Mouse (Mus musculus) layer of hippocampus, adult 8-10 months (tissue): Measurements from ENCODE around the gene Ddx18. TPM values are rescaled to one million over a fixed set of nuclear protein-coding genes. Genes with fewer than 3 reads are reported as not detected.

Experiments
- DNase-seq, 2 experiments: peaks; one replicate each; pipeline ENCODE4 v3.0.0; 2022; ENCODE audit warnings: low spot score in 2 of 2
- total RNA-seq, 4 experiments: library from RNA; stranded (reverse); gene quantifications; 2 replicates each; pipeline ENCODE4 v1.2.4; 2022

Ddx18 gene
- total RNA-seq, 4 experiments from 2014 or later: 24.0 to 29.4 (median 26.5) TPM

DNA sequence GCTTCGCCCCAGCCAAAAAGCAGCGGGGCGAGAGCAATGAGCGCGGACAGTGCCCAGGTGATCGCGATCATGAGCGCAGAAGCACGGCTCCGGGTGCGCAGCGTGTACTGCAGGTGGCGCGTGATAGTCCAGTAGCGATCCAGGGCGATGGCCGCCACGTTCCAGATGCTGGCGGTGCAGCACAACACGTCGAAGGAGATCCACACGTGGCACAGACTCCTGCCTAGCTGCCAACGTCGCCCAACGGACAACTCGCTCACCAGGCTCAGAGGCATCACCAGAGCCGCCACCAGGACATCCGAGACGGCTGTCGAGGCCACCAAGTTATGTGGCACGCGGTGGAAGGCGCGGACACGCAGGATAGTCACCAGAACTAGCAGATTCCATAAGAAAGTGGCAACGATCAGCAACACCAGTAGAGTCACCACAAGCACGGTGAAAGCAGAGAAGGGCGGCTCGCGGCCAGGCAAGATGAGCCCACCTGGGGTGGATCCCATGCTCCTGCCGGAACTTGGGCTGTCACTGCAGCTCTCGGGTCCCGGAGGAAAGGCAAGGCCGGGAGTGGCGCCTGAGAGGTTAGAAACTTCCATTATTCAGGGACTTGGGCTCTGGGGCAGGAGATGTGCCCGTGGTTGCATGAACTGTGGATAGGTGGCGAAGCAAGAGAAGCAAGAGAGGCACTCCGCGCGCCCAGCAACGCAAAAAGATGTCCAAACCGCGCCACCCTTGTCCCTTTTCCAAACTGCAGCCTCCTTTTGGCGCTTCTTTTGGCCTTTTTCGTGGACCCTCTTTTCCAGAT lies 40.0 kb downstream of the Ddx18 start:
- peak in 1 of 2 experiments; percentile 14 for DNase-seq

DNA sequence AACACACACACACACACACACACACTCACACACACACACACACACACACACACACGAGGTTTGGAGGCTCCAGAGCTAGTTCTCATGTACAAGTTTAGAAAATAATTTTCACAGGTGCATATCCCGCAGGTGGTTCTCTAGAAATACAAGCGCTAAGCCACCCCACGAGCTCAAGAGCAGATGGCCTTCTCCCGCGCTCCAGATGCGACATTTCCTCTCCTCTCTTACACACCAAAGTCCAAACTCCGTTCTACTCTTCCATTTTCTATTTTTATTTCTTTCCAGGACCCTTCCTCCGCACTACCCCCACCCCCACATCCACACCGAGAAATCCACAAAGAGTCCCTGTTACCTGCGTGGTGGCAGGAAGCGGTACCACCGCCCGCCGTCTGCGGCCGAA lies 40.7 kb downstream of the Ddx18 start:
- peak in 1 of 2 experiments; percentile 42 for DNase-seq

DNA sequence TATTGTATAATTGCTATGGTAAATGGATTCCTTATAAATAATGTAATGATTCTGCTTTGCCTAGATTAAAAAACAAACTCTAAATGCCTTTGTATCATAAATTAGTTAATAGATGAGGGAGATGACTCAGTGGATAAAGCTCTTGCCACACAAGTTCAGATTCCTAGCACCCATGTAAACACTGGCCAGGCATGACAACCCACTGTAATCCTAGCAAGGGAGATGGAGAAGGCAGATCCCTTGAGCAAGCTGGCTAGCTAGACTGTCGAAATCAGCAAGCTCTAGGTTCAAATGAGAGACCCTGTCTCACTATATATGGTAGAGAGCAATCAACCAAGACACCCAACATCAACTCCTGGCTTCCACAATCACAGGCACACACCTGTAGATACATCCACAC lies 49.2 kb downstream of the Ddx18 start:
- no peak for DNase-seq

DNA sequence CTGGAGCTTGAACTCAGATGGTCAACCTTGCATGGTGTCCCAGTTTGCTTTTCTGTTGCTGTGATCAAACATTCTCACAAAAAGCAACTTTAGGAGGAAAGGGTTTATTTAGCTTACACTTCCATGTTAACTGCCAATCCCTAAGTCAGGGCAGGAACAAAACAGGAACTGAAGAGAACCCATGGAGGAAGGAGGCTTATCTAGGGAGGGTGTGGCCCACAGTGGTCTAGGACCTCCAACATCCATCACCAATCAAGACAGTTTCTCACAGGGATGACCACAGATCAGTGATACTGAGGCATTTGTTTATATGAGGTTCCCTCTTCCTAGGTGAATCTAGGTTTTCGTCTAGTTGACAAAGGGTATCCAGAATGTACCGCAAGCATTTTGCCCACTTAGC lies 55.8 kb downstream of the Ddx18 start:
- no peak for DNase-seq

DNA sequence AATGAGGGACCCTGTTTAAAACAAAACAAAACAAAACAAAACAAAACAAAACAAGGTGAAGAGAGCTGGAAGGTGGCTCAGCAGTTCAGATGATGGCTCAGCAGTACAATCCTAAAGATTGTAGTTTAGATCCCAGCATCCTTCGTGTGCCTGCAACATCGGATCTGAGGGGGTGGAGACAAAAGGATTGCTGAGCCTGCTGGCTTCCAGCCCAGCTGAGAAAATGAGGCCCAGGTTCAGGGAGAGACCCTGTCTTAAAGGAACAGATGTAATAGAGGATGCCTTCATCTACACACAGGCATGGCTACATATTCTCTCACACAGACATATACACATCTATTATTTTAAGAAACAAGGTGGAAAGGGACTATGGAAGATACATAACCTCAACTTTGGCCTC lies 56.6 kb downstream of the Ddx18 start:
- no peak for DNase-seq

DNA sequence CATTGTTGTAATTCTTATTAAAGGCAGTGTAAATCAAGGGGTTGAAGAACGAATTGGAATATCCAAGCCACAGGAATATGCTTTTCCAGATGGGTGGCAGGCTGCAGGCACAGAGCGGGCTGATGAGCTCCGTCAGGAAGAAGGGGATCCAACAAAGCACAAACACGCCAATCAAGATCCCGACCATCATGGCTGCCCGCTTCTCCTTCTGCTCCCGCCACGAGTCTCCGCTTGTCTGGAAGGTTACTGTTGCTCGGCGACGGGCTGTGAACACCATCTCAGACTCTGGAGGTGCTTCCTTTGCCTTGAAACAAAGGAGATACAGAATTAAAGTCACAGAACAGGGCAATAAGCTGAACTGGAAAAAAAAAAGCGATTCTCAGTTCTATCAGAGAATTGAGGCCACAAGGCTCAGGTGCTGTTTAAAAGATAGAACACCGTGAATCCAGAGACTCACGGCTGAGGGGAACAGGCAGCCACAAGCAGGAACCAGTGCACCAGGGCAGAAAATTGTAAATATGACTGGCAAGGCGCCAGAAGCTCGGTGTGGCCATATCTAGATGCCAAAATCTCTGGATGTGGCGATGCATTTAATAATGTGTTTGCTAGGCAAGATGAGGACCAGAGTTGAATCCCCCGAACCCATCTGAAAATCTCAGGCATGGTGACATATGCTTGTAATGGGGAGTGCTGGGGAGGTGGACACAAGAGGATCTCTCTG lies 57.2 kb downstream of the Ddx18 start:
- DNase-seq: peak in 1 of 2 experiments; percentile 27

DNA sequence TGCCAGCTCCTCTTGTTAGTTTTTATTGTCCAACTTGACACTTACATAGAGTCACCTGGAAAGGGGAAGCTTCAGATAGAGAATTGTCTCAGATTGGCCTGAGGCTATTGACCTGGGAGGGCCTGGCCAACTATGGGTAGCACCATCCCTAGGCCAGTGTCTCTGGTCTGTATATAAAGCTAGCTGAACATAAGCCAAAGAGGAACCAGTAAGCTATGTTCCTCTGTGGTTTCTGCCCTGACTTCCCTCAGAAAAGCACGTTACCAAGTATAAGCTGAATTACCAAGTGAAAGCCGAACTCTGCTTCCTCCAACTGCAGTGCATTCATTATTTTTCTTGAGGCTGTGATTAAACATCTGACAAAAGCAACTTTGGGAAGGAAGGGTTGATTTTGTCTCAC lies 59.1 kb downstream of the Ddx18 start:
- DNase-seq: no peak

Other genes with a start within 250 kb of the Ddx18 start
- gene Insig2, start 235.4 kb downstream of the Ddx18 start, total RNA-seq: 10 to 100 TPM; 61.8 to 92.0 (median 70.9) TPM
- gene Ccdc93, start 136.9 kb downstream of the Ddx18 start, total RNA-seq: 10 to 100 TPM; 31.7 to 38.1 (median 34.2) TPM
- gene Htr5b, start 39.5 kb downstream of the Ddx18 start, total RNA-seq: 1 to 10 TPM; 6.3 to 7.2 (median 6.7) TPM